Mouse (Mus musculus) cerebellum, adult 9-10 months (tissue): ENCODE measurements around the gene 1700066M21Rik.

Experiments used
- DNase-seq: peaks from one replicate; pipeline ENCODE4 v3.0.0; 2022

1700066M21Rik gene

GRCm38 (mm10) chr1:57394051-57394450 lies 16.6 kb downstream of the 1700066M21Rik start:
- DNase-seq: peak; percentile 58

DNA sequence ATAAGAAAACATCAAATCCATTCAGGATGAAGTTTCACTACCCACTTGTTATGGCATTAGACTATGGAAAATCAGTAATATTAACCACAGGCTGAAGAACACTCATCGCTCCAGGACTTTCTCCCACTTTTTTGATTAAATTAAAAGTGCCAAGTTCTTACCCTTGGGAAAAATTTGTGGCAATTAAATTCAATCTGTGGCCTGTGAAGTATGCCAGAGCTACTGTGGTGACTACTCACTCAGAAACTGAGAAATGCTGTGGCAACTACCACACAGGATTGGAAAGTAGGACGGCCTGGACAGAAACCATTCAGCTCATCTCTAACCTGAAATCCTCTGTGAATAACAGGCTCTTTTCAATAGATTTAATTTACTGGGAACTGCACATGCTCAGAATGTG lies 22.9 kb downstream of the 1700066M21Rik start:
- no peak for DNase-seq

GRCm38 (mm10) chr1:57400877-57401276 lies 23.5 kb downstream of the 1700066M21Rik start:
- DNase-seq: no peak

DNA sequence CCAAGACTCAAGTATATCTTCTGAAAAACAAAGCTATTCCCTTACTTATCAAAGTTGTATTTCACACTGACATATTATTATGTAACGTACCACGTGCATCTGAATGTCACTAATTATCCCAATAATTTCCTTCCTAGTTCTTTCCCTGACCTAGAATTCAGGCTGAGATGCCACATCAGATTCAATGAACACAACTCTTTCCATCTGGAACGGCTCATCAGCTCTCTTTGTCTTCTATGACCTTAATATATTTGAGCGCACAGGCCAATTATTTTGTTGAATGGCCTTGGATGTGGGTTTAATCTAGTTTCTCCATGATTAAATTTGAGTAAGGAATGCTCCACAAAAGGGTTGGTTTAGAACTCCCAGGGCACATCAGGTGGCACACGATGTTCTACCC lies 24.7 kb downstream of the 1700066M21Rik start:
- no peak for DNase-seq

DNA sequence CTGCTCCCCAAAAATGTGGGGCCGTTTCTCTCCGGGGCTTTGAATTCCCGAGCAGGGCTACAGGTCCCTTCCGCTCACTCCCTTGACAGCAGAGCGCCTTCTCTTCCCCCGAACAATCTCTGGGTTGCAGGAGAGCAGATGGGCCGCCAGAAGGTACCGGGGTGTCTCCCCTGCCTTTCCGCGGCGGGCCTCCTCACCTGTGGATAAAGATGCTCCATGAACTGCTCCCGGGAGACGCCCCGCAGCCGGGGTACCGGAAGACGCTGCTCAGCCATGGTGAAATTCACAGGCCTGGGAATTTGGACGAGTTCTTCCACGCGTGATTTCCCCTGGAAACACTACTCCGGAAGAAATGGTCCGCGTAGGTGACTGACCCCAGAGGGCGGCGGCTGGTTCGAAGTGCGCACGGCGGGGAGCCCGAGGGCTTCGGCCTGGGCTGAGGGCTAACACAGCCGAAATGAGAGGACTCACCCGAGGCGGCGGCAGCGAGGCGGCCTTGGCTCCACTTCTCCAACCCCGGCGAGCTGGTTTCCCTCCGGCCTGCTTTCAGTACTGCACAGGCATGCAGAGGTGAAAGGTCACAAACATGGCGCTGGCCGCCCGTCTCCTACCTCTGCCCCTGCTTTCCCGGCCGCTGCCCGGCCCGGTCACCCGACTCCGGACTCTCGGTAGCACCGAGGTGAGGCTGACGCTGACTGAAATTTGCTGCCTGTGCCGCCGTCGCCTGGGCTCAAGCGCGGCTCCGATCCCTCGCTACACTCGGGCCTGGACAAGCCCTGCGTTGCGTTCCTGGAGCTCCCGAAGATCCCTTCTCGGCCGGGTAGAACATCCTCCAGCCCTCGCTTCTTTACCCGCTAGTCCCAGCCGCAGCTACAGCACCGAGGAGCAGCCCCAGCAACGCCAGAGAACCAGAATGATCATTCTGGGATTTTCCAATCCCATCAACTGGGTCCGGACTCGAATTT lies 29.0 kb downstream of the 1700066M21Rik start, which contains the start of the genes Maip1 and Tyw5:
TSS of gene Maip1 (plus strand) at position 142 of the 965 bp plus-strand sequence.
TSS of gene Tyw5 (minus strand) at position 915 of the 965 bp plus-strand sequence.
- peak; percentile 84 for DNase-seq

DNA sequence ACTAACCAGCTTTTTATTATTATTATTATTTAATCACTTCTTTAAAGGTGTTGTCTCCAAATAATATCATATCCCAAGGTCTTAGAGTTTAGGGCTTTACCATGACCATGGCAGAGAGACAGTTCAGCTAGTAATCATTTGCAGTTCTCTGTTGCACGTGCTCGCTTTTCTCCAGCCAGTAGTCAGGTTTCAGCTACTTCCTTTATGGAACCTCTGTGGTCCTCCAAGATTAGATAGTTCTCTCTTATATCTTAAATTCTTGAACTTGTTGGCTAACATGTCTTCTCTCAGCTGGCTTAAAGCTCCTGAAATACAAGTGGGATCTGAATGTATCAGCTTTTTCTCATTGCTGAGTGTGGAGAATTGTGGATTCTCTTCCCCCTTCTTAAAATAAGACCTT lies 31.6 kb downstream of the 1700066M21Rik start:
- no peak for DNase-seq

DNA sequence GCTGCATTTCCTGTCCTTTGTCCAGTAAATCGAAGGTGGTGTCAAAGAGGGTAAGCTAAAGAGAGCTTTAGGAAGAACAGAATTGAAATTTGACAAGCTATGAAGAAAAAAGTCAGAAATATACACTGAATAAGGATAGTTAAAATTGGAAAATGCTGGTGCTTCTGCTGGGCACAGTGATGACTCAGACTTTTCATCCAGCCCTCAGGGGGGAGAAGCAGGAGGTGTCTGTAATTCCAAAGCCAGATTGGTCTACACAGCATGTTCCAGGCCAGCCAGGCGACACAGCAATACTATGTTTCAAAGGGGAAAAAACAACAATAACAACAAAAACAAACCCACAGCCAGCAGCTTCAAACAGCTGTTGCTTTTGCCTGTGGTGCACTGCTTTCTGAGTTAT lies 36.0 kb downstream of the 1700066M21Rik start:
- no peak for DNase-seq

DNA sequence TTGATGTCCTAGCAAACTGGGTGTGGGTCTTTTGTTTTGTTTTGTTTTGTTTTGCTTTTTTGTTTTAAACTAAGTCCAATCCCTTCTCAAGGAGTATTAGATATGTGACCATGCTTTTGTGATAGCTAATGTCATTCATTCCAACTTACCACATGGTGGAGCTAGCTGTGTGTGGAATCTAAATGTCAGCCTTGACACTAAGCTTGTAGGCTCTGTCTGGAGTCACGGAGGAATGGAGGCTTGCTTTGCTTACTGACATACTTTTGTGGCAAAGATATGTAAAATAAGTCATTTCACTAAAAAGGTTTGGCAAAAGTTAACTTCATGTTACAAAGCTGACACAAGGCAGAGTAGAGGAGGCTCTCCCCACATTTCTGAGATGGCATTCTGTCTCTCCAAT lies 46.3 kb downstream of the 1700066M21Rik start:
- no peak for DNase-seq

GRCm38 (mm10) chr1:57428368-57429308 lies 51.2 kb downstream of the 1700066M21Rik start:
- peak; percentile 81 for DNase-seq

- no peak for DNase-seq
These were observed 52.5 kb downstream of the 1700066M21Rik start for GRCm38 (mm10) chr1:57429786-57430483.

GRCm38 (mm10) chr1:57433141-57433540 lies 55.7 kb downstream of the 1700066M21Rik start:
- DNase-seq: no peak
